Mouse (Mus musculus): ENCODE results near the gene Ptcd2.

DNA sequence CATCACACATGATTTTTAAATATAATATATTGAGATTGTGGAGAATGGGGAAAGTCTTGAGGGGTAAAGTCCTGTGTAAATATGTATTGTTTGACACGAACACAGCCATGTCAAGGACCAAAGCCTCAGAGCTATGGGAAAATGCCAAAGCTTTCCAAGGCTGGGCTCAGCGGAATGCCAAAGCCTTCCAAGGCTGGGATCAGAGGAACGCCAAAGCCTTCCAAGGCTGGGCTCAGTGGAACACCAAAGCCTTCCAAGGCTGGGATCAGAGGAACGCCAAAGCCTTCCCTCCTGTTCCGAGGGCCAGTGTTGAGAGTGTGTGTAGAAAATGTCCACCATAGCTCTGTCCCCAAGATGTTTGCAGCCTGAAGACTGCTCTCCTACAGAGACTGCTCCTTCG is 28.1 kb downstream of the Ptcd2 start:
- TF ChIP-seq CTCF (IDR thresholded peaks at IDR 0.05; ENCODE audit: low read depth, low read length): no peak
- TF ChIP-seq GATA1 (IDR thresholded peaks at IDR 0.05; ENCODE audit: borderline replicate concordance, low read length): no peak
- TF ChIP-seq GATA2 (IDR thresholded peaks at IDR 0.05; ENCODE audit: borderline replicate concordance, low read depth, low read length): no peak
- no peak for TF ChIP-seq TAL1 (conservative IDR thresholded peaks at IDR 0.05; ENCODE audit: low read depth, low read length)
- TF ChIP-seq POLR2AphosphoS5 (IDR thresholded peaks at IDR 0.05; ENCODE audit: insufficient replicate concordance, low read depth, low read length): no peak

Data from G1E (cell line).